ENCODE assay signal across 22 mouse cellular contexts in the genomic region with DNA sequence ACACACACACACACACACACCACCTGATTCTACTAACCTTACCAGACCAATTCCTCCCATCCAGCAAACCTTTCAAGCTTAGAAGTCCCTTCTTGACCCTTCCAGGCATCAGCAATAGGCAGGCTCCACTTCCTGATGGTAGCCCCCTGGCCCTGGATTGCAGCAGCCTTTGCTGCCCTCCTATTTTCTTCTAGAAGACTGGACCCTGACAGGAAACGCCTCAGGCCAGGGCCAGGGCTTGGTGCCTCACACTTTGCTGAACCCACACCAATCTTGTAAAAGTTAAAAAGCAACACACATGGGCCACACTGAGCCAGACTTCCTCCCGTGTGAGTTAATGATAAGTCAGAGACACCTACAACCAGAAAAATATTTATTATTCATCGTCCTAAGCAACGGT. TPM values are rescaled to one million over a fixed set of nuclear protein-coding genes. Genes with fewer than 3 reads are reported as not detected.
DNase-seq lines count a peak whose midpoint lies in the region; ATAC-seq lines count a peak whose summit lies in the region.
"Had no signal": no experiment of that assay in that cellular context is flagged by ENCODE, and none has a peak within 500 bp of the region (broad histone marks: within the 10 kb centered on the region; RNA-seq: fewer than 3 reads in every experiment).

No protein-coding gene starts in this region.

- no peak for ATAC-seq in liver, embryonic 13.5 days (ENCODE audit: low read depth)
- ATAC-seq in kidney, embryonic 15.5 days (replicated peaks; ENCODE audit: low FRiP score) = no peak
- ATAC-seq in activated CD4-positive, CD25-positive, alpha-beta regulatory T cell, adult 4 months = no peak
- ATAC-seq: forebrain, embryonic 14.5 days had no signal

- no peak overlapping the region for H3K4me2 ChIP-seq in liver, embryonic 13.5 days
- H3K4me2 ChIP-seq in kidney, embryonic 15.5 days = no peak overlapping the region
- H3K4me2 ChIP-seq: heart, embryonic 11.5 days; limb, embryonic 13.5 days; neural tube, embryonic 12.5 days had no signal

- no peak overlapping the region for H3K4me3 ChIP-seq in liver, embryonic 13.5 days (replicated peaks)
- H3K4me3 ChIP-seq in kidney, embryonic 15.5 days (replicated peaks) = no peak overlapping the region
- H3K4me3 ChIP-seq: layer of hippocampus, adult 2 months; limb, embryonic 13.5 days; megakaryocyte, embryonic 14.5 days; neural tube, embryonic 12.5 days had no signal

- peak; percentile 21 for DNase-seq in cerebellum, adult 9-10 months
- no peak for DNase-seq in cerebellum, adult 9-11 months
- no peak for DNase-seq in liver, embryonic 13.5 days
- DNase-seq in liver = no peak
- peak; percentile 43 to 66 for DNase-seq in natural killer cell, adult 2 months (ENCODE audit: low spot score in 2 of 2)
- no peak for DNase-seq in gastrocnemius, postnatal 36 days
- DNase-seq: adrenal gland, postnatal 36 days; cerebellum, postnatal 14 days; embryo, embryonic 11 days; heart, postnatal 36 days; lung, postnatal 14 days had no signal

- H3K27ac ChIP-seq in liver, embryonic 13.5 days = peak overlapping the region; percentile 34; the same call in 1 of the 2 replicates
- peak overlapping the region; percentile 82 for H3K27ac ChIP-seq in kidney, embryonic 15.5 days
- H3K27ac ChIP-seq: layer of hippocampus, adult 2 months; limb, embryonic 13.5 days; neural tube, embryonic 12.5 days had no signal

- H3K36me3 ChIP-seq in liver, embryonic 13.5 days = no peaks in the 10 kb centered on the region
- H3K36me3 ChIP-seq in kidney, embryonic 15.5 days = no peaks in the 10 kb centered on the region
- H3K36me3 ChIP-seq: limb, embryonic 13.5 days; neural tube, embryonic 12.5 days had no signal

- H3K27me3 ChIP-seq in liver, embryonic 13.5 days = peaks cover 12% of the 10 kb centered on the region; the same call in 1 of the 2 replicates
- no peaks in the 10 kb centered on the region for H3K27me3 ChIP-seq in kidney, embryonic 15.5 days
- H3K27me3 ChIP-seq: limb, embryonic 13.5 days; neural tube, embryonic 12.5 days had no signal

- 64% methylated on average over 4 of the region's 4 CpGs for WGBS in liver, embryonic 13.5 days (ENCODE audit: insufficient replicate concordance)
- 40% methylated on average over 4 of the region's 4 CpGs for WGBS in kidney, embryonic 15.5 days

- H3K9ac ChIP-seq in liver, embryonic 13.5 days = no peak overlapping the region
- H3K9ac ChIP-seq in kidney, embryonic 15.5 days = no peak overlapping the region
- H3K9ac ChIP-seq: neural tube, embryonic 12.5 days had no signal

- intact Hi-C loops in gastrocnemius, postnatal 36 days (cut with DNase I) = loop anchor here (10.0 kb wide), 2 partner anchors 102 to 252 kb away; a partner anchor contains a TSS

- no peaks in the 10 kb centered on the region for H3K9me3 ChIP-seq in liver, embryonic 13.5 days (replicated peaks)
- H3K9me3 ChIP-seq in kidney, embryonic 15.5 days (replicated peaks) = no peaks in the 10 kb centered on the region
- H3K9me3 ChIP-seq: limb, embryonic 13.5 days; neural tube, embryonic 12.5 days had no signal

- peaks cover 30% of the 10 kb centered on the region for H3K4me1 ChIP-seq in liver, embryonic 13.5 days (replicated peaks)
- peaks cover 33% of the 10 kb centered on the region for H3K4me1 ChIP-seq in kidney, embryonic 15.5 days

RNA-seq across cellular contexts. Expression of a gene that starts 3.3 kb away (rescaled TPM):
- 5.7 and 7.2 TPM in 2 replicates for polyA plus RNA-seq in liver, embryonic 13.5 days (2015; fragmentation: Nextera tagmentation; extraction: Ambion mirVana)
- 18.6 and 22.9 TPM in 2 replicates for polyA plus RNA-seq in kidney, embryonic 15.5 days (2015; fragmentation: Nextera tagmentation; extraction: Ambion mirVana)
- total RNA-seq in gastrocnemius, postnatal 36 days (2021) = 10 to 100 TPM in 1 of 2 experiments, 1 to 10 TPM in 1; 7.8 to 10.4 TPM
- 10 to 100 TPM; 22.8 to 25.0 TPM for polyA plus RNA-seq in activated CD4-positive, CD25-positive, alpha-beta regulatory T cell, adult 4 months (2017; shearing (Covaris generic))

RNA-seq across cellular contexts. Expression of a gene that starts 3.3 kb away (rescaled TPM):
- not detected in 2 replicates for polyA plus RNA-seq in liver, embryonic 13.5 days (2015; fragmentation: Nextera tagmentation; extraction: Ambion mirVana)
- not detected in 2 replicates for polyA plus RNA-seq in kidney, embryonic 15.5 days (2015; fragmentation: Nextera tagmentation; extraction: Ambion mirVana)
- not detected for total RNA-seq in gastrocnemius, postnatal 36 days (2021)
- polyA plus RNA-seq in activated CD4-positive, CD25-positive, alpha-beta regulatory T cell, adult 4 months (2017; shearing (Covaris generic)) = not detected
- total RNA-seq: gastrocnemius, postnatal 4 days; heart, postnatal 36 days had no signal
- polyA plus RNA-seq: forebrain, embryonic 14.5 days; heart, embryonic 11.5 days; limb, embryonic 13.5 days; liver, embryonic 16.5 days; neural tube, embryonic 12.5 days; urinary bladder, adult 2 months had no signal

RNA-seq across cellular contexts. Expression of a gene that starts 14.1 kb away (rescaled TPM):
- 0.06 and 0.24 TPM in 2 replicates for polyA plus RNA-seq in liver, embryonic 13.5 days (2015; fragmentation: Nextera tagmentation; extraction: Ambion mirVana)
- polyA plus RNA-seq in kidney, embryonic 15.5 days (2015; fragmentation: Nextera tagmentation; extraction: Ambion mirVana) = 7.8 and 8.5 TPM in 2 replicates
- 1 to 10 TPM in 1 of 2 experiments, under 1 TPM in 1; 0.44 to 1.4 TPM for total RNA-seq in gastrocnemius, postnatal 36 days (2021)
- under 1 TPM in 1 of 2 experiments, not detected in 1; 0.30 TPM for polyA plus RNA-seq in activated CD4-positive, CD25-positive, alpha-beta regulatory T cell, adult 4 months (2017; shearing (Covaris generic))
- total RNA-seq: adrenal gland, postnatal 36 days had no signal
- polyA plus RNA-seq: heart, embryonic 11.5 days had no signal

RNA-seq across cellular contexts. Expression of a gene that starts 31.3 kb away (rescaled TPM):
- 3.2 and 3.8 TPM in 2 replicates for polyA plus RNA-seq in liver, embryonic 13.5 days (2015; fragmentation: Nextera tagmentation; extraction: Ambion mirVana)
- polyA plus RNA-seq in kidney, embryonic 15.5 days (2015; fragmentation: Nextera tagmentation; extraction: Ambion mirVana) = 6.5 and 7.9 TPM in 2 replicates
- 10 to 100 TPM; 22.4 to 22.6 TPM for total RNA-seq in gastrocnemius, postnatal 36 days (2021)
- polyA plus RNA-seq in activated CD4-positive, CD25-positive, alpha-beta regulatory T cell, adult 4 months (2017; shearing (Covaris generic)) = 1 to 10 TPM; 2.8 to 6.0 TPM

RNA-seq across cellular contexts. Expression of a gene that starts 51.3 kb away (rescaled TPM):
- 11.1 and 13.0 TPM in 2 replicates for polyA plus RNA-seq in liver, embryonic 13.5 days (2015; fragmentation: Nextera tagmentation; extraction: Ambion mirVana)
- polyA plus RNA-seq in kidney, embryonic 15.5 days (2015; fragmentation: Nextera tagmentation; extraction: Ambion mirVana) = 2.5 and 3.4 TPM in 2 replicates
- under 1 TPM; 0.48 to 0.74 TPM for total RNA-seq in gastrocnemius, postnatal 36 days (2021)
- not detected for polyA plus RNA-seq in activated CD4-positive, CD25-positive, alpha-beta regulatory T cell, adult 4 months (2017; shearing (Covaris generic))

Comparison
In these comparisons a context has a peak if more than half of its experiments do, and no peak if none do; other contexts are left out.
1. DNase-seq: peak in cerebellum, adult 9-10 months (single experiment) and natural killer cell, adult 2 months (2 of 2); none in cerebellum, adult 9-11 months (single experiment), liver, embryonic 13.5 days (single experiment), liver (single experiment) and gastrocnemius, postnatal 36 days (0 of 2).